In the genomic region with DNA sequence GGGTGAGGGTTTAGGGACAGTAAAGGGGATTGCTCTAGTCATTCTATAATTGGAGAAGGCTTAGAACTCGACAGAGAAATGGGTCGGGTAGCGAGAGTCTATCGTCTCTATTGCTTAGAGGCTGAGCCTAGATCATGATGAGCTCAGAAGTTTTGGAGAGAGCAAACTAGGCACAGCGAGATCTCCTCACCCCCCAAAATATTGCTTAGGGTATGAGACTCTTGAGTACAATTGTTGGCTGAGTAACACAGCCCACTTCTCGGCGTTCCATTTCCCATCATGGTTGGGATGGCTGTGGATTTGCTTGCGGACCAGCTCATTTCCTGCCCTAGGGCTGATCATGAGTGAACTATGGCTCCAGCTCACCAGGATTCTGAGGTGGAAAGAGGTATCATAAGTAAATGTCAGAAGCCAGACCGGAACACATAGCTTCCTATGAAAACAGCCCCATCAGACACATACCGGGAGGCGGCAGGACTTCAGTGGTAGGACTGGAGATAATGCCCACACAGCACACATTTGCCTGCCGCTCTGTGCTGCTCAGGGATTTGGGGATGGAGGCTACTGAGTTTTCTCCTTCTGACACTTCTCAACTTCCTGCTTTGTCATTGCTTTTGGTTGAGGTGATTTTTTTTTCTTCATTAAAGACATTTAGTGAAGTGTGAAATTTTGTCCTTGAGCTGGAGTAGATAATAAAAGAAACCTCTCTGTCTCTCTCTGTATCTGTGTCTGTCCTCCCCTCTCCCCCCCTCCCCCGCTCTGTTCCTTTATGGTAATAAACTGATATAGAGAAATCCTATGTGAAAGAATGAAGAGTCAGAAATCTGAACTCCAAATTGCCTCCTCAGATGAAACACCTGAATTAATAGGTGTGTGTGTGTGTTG, we compare ENCODE assay signal across 8 mouse cellular contexts. TPM values are rescaled to one million over a fixed set of nuclear protein-coding genes. Genes with fewer than 3 reads are reported as not detected.
A peak's percentile ranks its signal among the peaks of the same experiment; 100 is the strongest.
DNase-seq lines count a peak whose midpoint lies in the region; ATAC-seq lines count a peak whose summit lies in the region.

No protein-coding gene starts in this region.

- 13% methylated on average over 13 of the region's 13 CpGs for WGBS in heart, embryonic 11.5 days (ENCODE audit: insufficient replicate concordance)
- 18% methylated on average over 13 of the region's 13 CpGs for WGBS in limb, embryonic 12.5 days

- H3K4me1 ChIP-seq in heart, embryonic 11.5 days (ENCODE audit: control insufficient read depth, insufficient read depth, low read length), result peaks cover 29% of the 10 kb centered on the region
- H3K4me1 ChIP-seq in limb, embryonic 12.5 days (replicated peaks), result peaks cover 16% of the 10 kb centered on the region

- DNase-seq in heart, adult 11 months, result no peak
- no peak for DNase-seq in layer of hippocampus, adult 9-10 months (ENCODE audit: low spot score)
- no peak for DNase-seq in thymus, adult 18-20 months

- 0 out of 2 replicates have a peak, but pooled peaks cover 3% of the 10 kb centered on the region for H3K27me3 ChIP-seq in heart, embryonic 11.5 days (ENCODE audit: control insufficient read depth, insufficient read depth, low read length)
- peaks cover 37% of the 10 kb centered on the region for H3K27me3 ChIP-seq in limb, embryonic 12.5 days

- ATAC-seq in heart, embryonic 11.5 days (replicated peaks; ENCODE audit: insufficient number of reproducible peaks, low FRiP score, low TSS enrichment), result peak; percentile 62
- peak; percentile 6 for ATAC-seq in CD4-positive, CD25-positive, alpha-beta regulatory T cell, adult 4 months
- peak; percentile 38 for ATAC-seq in erythroblast, adult 5-6 weeks (replicated peaks; ENCODE audit: low FRiP score, poor library complexity, severe bottlenecking)
- ATAC-seq in limb, embryonic 12.5 days (ENCODE audit: insufficient number of reproducible peaks, insufficient read depth, low FRiP score, low TSS enrichment, low read depth), result peak; percentile 50; the same call in 1 of the 2 replicates
- peak; percentile 20; the same call in 1 of the 2 replicates for ATAC-seq in neutrophil, adult 5-6 weeks (ENCODE audit: extremely low read depth, insufficient number of reproducible peaks, low FRiP score, poor library complexity, severe bottlenecking)

- peaks cover 5% of the 10 kb centered on the region; the same call in 1 of the 2 replicates for H3K36me3 ChIP-seq in heart, embryonic 11.5 days (ENCODE audit: control insufficient read depth, insufficient read depth, low read length)
- H3K36me3 ChIP-seq in limb, embryonic 12.5 days, result peaks cover 15% of the 10 kb centered on the region

- peak overlapping the region; percentile 81 for H3K4me2 ChIP-seq in heart, embryonic 11.5 days
- peak overlapping the region; percentile 79 for H3K4me2 ChIP-seq in limb, embryonic 12.5 days

- H3K9ac ChIP-seq in heart, embryonic 11.5 days (ENCODE audit: low read depth, low read length), result peak overlapping the region; percentile 89
- peak overlapping the region; percentile 80 for H3K9ac ChIP-seq in limb, embryonic 12.5 days (replicated peaks)

- H3K27ac ChIP-seq in heart, embryonic 11.5 days (ENCODE audit: low read depth, low read length), result peak overlapping the region; percentile 80; the same call in 1 of the 2 replicates
- no peak overlapping the region for H3K27ac ChIP-seq in limb, embryonic 12.5 days

- H3K9me3 ChIP-seq in heart, embryonic 11.5 days (replicated peaks; ENCODE audit: control insufficient read depth, low read length), result no peaks in the 10 kb centered on the region
- H3K9me3 ChIP-seq in limb, embryonic 12.5 days, result no peaks in the 10 kb centered on the region

- H3K4me3 ChIP-seq in heart, embryonic 11.5 days (ENCODE audit: low read depth, low read length), result peak overlapping the region; percentile 86
- H3K4me3 ChIP-seq in limb, embryonic 12.5 days (replicated peaks), result peak overlapping the region; percentile 76

RNA-seq across cellular contexts. Expression of a gene that starts 0.6 kb away (rescaled TPM):
- polyA plus RNA-seq in heart, embryonic 11.5 days (2014; fragmentation: Nextera tagmentation; extraction: Ambion mirVana), result 0.42 and 0.56 TPM in 2 replicates
- not detected for polyA plus RNA-seq in CD4-positive, CD25-positive, alpha-beta regulatory T cell, adult 4 months (2017; shearing (Covaris generic))
- not detected in 2 replicates for total RNA-seq in erythroblast, adult 5-6 weeks (2015; ENCODE audit: low replicate concordance)
- not detected in 2 replicates for total RNA-seq in erythroblast, adult 5-6 weeks (2017; ENCODE audit: low replicate concordance)
- polyA plus RNA-seq in limb, embryonic 12.5 days (2016; fragmentation: Nextera tagmentation; extraction: Ambion mirVana), result 0.99 and 1.1 TPM in 2 replicates
- not detected in 2 replicates for total RNA-seq in neutrophil, adult 5-6 weeks (2017)

RNA-seq across cellular contexts. Expression of a gene that starts 0.8 kb away (rescaled TPM):
- polyA plus RNA-seq in heart, embryonic 11.5 days (2014; fragmentation: Nextera tagmentation; extraction: Ambion mirVana), result 136 and 149 TPM in 2 replicates
- 100 to 1,000 TPM in 1 of 2 experiments, 10 to 100 TPM in 1; 97.2 to 170 TPM for polyA plus RNA-seq in CD4-positive, CD25-positive, alpha-beta regulatory T cell, adult 4 months (2017; shearing (Covaris generic))
- 49.8 and 53.9 TPM in 2 replicates for total RNA-seq in erythroblast, adult 5-6 weeks (2015; ENCODE audit: low replicate concordance)
- total RNA-seq in erythroblast, adult 5-6 weeks (2017; ENCODE audit: low replicate concordance), result 45.0 and 54.5 TPM in 2 replicates
- polyA plus RNA-seq in limb, embryonic 12.5 days (2016; fragmentation: Nextera tagmentation; extraction: Ambion mirVana), result 260 and 269 TPM in 2 replicates
- total RNA-seq in neutrophil, adult 5-6 weeks (2017), result 49.1 and 60.2 TPM in 2 replicates

RNA-seq across cellular contexts. Expression of a gene that starts 3.4 kb away (rescaled TPM):
- not detected in 2 replicates for polyA plus RNA-seq in heart, embryonic 11.5 days (2014; fragmentation: Nextera tagmentation; extraction: Ambion mirVana)
- polyA plus RNA-seq in CD4-positive, CD25-positive, alpha-beta regulatory T cell, adult 4 months (2017; shearing (Covaris generic)), result not detected
- not detected in 2 replicates for total RNA-seq in erythroblast, adult 5-6 weeks (2015; ENCODE audit: low replicate concordance)
- not detected in 2 replicates for total RNA-seq in erythroblast, adult 5-6 weeks (2017; ENCODE audit: low replicate concordance)
- not detected in 2 replicates for polyA plus RNA-seq in limb, embryonic 12.5 days (2016; fragmentation: Nextera tagmentation; extraction: Ambion mirVana)
- not detected in 2 replicates for total RNA-seq in neutrophil, adult 5-6 weeks (2017)

RNA-seq across cellular contexts. Expression of a gene that starts 19.2 kb away (rescaled TPM):
- 0.18 and 0.20 TPM in 2 replicates for polyA plus RNA-seq in heart, embryonic 11.5 days (2014; fragmentation: Nextera tagmentation; extraction: Ambion mirVana)
- polyA plus RNA-seq in CD4-positive, CD25-positive, alpha-beta regulatory T cell, adult 4 months (2017; shearing (Covaris generic)), result not detected
- 26.9 and 33.2 TPM in 2 replicates for total RNA-seq in erythroblast, adult 5-6 weeks (2015; ENCODE audit: low replicate concordance)
- total RNA-seq in erythroblast, adult 5-6 weeks (2017; ENCODE audit: low replicate concordance), result 46.3 and 50.4 TPM in 2 replicates
- 0.25 and 0.41 TPM in 2 replicates for polyA plus RNA-seq in limb, embryonic 12.5 days (2016; fragmentation: Nextera tagmentation; extraction: Ambion mirVana)
- total RNA-seq in neutrophil, adult 5-6 weeks (2017), result 0.37 TPM in 1 of 2 replicates, not detected in the other

RNA-seq across cellular contexts. Expression of a gene that starts 43.4 kb away (rescaled TPM):
- 5.6 and 5.9 TPM in 2 replicates for polyA plus RNA-seq in heart, embryonic 11.5 days (2014; fragmentation: Nextera tagmentation; extraction: Ambion mirVana)
- under 1 TPM; 0.28 to 0.76 TPM for polyA plus RNA-seq in CD4-positive, CD25-positive, alpha-beta regulatory T cell, adult 4 months (2017; shearing (Covaris generic))
- 10.4 and 10.7 TPM in 2 replicates for total RNA-seq in erythroblast, adult 5-6 weeks (2015; ENCODE audit: low replicate concordance)
- total RNA-seq in erythroblast, adult 5-6 weeks (2017; ENCODE audit: low replicate concordance), result 18.1 TPM in 2 replicates
- polyA plus RNA-seq in limb, embryonic 12.5 days (2016; fragmentation: Nextera tagmentation; extraction: Ambion mirVana), result 10.3 and 13.1 TPM in 2 replicates
- total RNA-seq in neutrophil, adult 5-6 weeks (2017), result 0.37 TPM in 1 of 2 replicates, not detected in the other

Comparison
In these comparisons a context has a peak if more than half of its experiments do, and no peak if none do; other contexts are left out.
1. ATAC-seq: peak in every context shown above with its lines; median percentile 62 in heart, embryonic 11.5 days; 50 in limb, embryonic 12.5 days; 38 in erythroblast, adult 5-6 weeks; 20 in neutrophil, adult 5-6 weeks; 6 in CD4-positive, CD25-positive, alpha-beta regulatory T cell, adult 4 months.